Mouse (Mus musculus) stomach, adult 2 months (tissue): ENCODE data around the gene Prr5l. TPM values are rescaled to one million over a fixed set of nuclear protein-coding genes. Genes with fewer than 3 reads are reported as not detected.

Experiments used
- polyA plus RNA-seq: library from polyadenylated mRNA; depleted of rRNA; stranded (reverse); fragments of >200 nt; gene quantifications from 2 replicates; pipeline ENCODE4 v1.2.3, GENCODE M21; 2012; rRNA removed

Gene Prr5l
- 0.17 and 0.51 TPM in 2 replicates for polyA plus RNA-seq

GRCm38 (mm10) chr2:101882998-101883397 is at the start of gene Prr5l:
Prr5l (minus strand) TSS chr2:101883027.

GRCm38 (mm10) chr2:101885768-101886438 is 3.1 kb upstream of the Prr5l start, which contains the start of gene Commd9:
Commd9 (plus strand) TSS chr2:101886247.

GRCm38 (mm10) chr2:101678236-101679021 is 204.4 kb downstream of the Prr5l start, which contains the start of gene Traf6:
Traf6 (plus strand) TSS chr2:101678429.

Other genes starting within 250 kb of the Prr5l start
- not detected in 2 replicates for gene Rag1, start 233.5 kb downstream of the Prr5l start, polyA plus RNA-seq
- gene B230118H07Rik, start 233.5 kb downstream of the Prr5l start, polyA plus RNA-seq = 0.91 TPM in 1 of 2 replicates, not detected in the other
- 1.5 and 2.7 TPM in 2 replicates for gene Traf6, start 204.6 kb downstream of the Prr5l start, polyA plus RNA-seq
- gene Commd9, start 3.2 kb upstream of the Prr5l start, polyA plus RNA-seq = 17.9 and 21.7 TPM in 2 replicates